Comparison of ENCODE assay signal across 9 mouse cellular contexts in the genomic region with DNA sequence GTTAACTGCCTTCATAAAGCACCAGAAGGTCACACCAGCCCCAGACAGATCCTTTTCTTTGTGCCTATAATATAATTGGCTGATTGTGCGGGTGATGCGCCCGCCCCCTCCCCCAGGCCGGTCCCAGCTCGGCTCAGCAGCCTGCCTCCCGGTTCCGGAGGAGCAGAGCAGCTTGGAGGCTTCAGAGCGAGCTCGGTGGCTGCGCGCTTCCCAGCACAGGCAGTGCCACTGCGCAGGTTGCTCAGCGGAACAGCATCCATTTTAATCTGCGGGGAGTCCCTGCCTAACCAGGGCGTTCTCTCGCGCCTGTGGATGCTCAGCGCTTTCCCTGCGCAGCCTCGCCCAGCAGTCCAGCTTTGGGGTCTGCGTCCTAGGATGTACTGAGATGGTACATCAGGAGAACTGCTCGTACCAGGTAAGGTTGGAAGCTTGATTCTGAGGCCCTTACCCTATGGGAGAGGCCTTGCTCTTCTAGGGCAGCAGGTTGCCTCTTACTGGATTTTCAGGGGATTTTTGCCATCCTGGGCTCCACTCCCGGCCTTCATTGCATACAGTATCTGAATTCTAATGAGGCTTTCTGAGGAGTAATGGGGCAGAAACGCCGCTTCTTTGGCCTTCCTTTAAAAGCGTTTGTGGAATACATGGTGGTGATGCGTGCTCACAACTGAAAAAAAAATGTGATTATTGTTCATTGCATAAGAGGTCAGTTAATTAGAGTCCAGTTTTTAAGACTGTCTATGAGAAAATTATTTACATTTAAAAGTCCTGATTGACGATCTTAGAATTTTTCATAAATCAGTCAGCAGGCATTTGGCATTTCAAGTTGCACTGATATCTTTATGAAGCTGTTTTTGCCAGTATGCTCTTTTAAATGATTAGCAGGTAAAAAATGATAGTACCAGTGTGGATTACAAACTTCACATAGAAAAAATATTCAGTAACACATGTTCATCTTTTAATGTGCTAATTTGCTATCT.
DNase-seq lines count a peak whose midpoint lies in the region; ATAC-seq and TF ChIP-seq lines count a peak whose summit lies in the region.
"Had no signal": no experiment of that assay in that cellular context is flagged by ENCODE, and none has a peak within 500 bp of the region (broad histone marks: within the 10 kb centered on the region; RNA-seq: fewer than 3 reads in every experiment).

No protein-coding gene starts in this region.

- peaks cover 22% of the 10 kb centered on the region for H3K36me3 ChIP-seq in E14TG2a.4 (ENCODE audit: insufficient read depth, low read length)
- no peaks in the 10 kb centered on the region for H3K36me3 ChIP-seq in embryonic facial prominence, embryonic 13.5 days
- no peaks in the 10 kb centered on the region for H3K36me3 ChIP-seq in stomach, embryonic 14.5 days (ENCODE audit: control insufficient read depth, insufficient read depth, low read length)

- no peaks in the 10 kb centered on the region for H3K9me3 ChIP-seq in E14TG2a.4 (ENCODE audit: low read length)
- H3K9me3 ChIP-seq in embryonic facial prominence, embryonic 13.5 days: no peaks in the 10 kb centered on the region
- no peaks in the 10 kb centered on the region for H3K9me3 ChIP-seq in stomach, embryonic 14.5 days (ENCODE audit: control insufficient read depth, low read depth, low read length)

- DNase-seq in adrenal gland, postnatal 36 days: peak; percentile 71 to 74
- DNase-seq in left cerebral cortex, adult 18-20 months (ENCODE audit: low spot score in 2 of 2): peak; percentile 82 to 90
- DNase-seq in thymus, postnatal 25 days: no peak

- peak overlapping the region; percentile 60 for H3K9ac ChIP-seq in embryonic facial prominence, embryonic 13.5 days
- no peak overlapping the region for H3K9ac ChIP-seq in stomach, embryonic 14.5 days (replicated peaks; ENCODE audit: low read depth, low read length)

- no peak for TF ChIP-seq CTCF in E14TG2a.4 (conservative IDR thresholded peaks at IDR 0.05; ENCODE audit: low read length)

- WGBS in embryonic facial prominence, embryonic 13.5 days: 11% methylated on average over 28 of the region's 28 CpGs
- WGBS in stomach, embryonic 14.5 days: 21% methylated on average over 28 of the region's 28 CpGs

- peak overlapping the region; percentile 84 for H3K4me3 ChIP-seq in E14TG2a.4 (replicated peaks; ENCODE audit: low read length)
- H3K4me3 ChIP-seq in embryonic facial prominence, embryonic 13.5 days: peak overlapping the region; percentile 36
- H3K4me3 ChIP-seq in stomach, embryonic 14.5 days (ENCODE audit: low read depth, low read length): peak overlapping the region; percentile 27

- no peak for ATAC-seq in embryonic facial prominence, embryonic 13.5 days (ENCODE audit: insufficient number of reproducible peaks, insufficient read depth, low FRiP score, low TSS enrichment, low read depth)
- ATAC-seq in hematopoietic stem cell, adult 5-6 weeks (replicated peaks in 1 of 2; ENCODE audit: insufficient read depth in 1 of 2, low FRiP score in 2 of 2, low TSS enrichment in 1 of 2, low read depth in 1 of 2, poor library complexity in 2 of 2, severe bottlenecking in 2 of 2): peak; percentile 67 to 70
- ATAC-seq in megakaryocyte progenitor cell, adult 5-6 weeks (replicated peaks; ENCODE audit: poor library complexity): peak; percentile 55; the same call in 1 of the 2 replicates
- peak; percentile 68; the same call in 1 of the 2 replicates for ATAC-seq in stomach, embryonic 14.5 days (ENCODE audit: insufficient number of reproducible peaks, insufficient read depth, low FRiP score, low read depth)
- ATAC-seq: Patski had no signal

- peaks cover 87% of the 10 kb centered on the region for H3K4me1 ChIP-seq in E14TG2a.4 (replicated peaks; ENCODE audit: low read depth, low read length)
- H3K4me1 ChIP-seq in embryonic facial prominence, embryonic 13.5 days: peaks cover 32% of the 10 kb centered on the region
- peaks cover 28% of the 10 kb centered on the region for H3K4me1 ChIP-seq in stomach, embryonic 14.5 days (ENCODE audit: control insufficient read depth, insufficient read depth, low read length)

- H3K27ac ChIP-seq in embryonic facial prominence, embryonic 13.5 days: 0 out of 2 replicates have a peak overlapping the region, but pooled peaks have one; percentile 16
- H3K27ac ChIP-seq in stomach, embryonic 14.5 days (ENCODE audit: low read length): peak overlapping the region; percentile 55

- no peaks in the 10 kb centered on the region for H3K27me3 ChIP-seq in E14TG2a.4 (ENCODE audit: insufficient read depth, low read length)
- peaks cover 10% of the 10 kb centered on the region for H3K27me3 ChIP-seq in embryonic facial prominence, embryonic 13.5 days
- H3K27me3 ChIP-seq in stomach, embryonic 14.5 days (ENCODE audit: control insufficient read depth, insufficient read depth, low read length): no peaks in the 10 kb centered on the region
- H3K27me3 ChIP-seq: Patski had no signal

- H3K4me2 ChIP-seq in embryonic facial prominence, embryonic 13.5 days: peak overlapping the region; percentile 63
- H3K4me2 ChIP-seq in stomach, embryonic 14.5 days (replicated peaks; ENCODE audit: low read depth, low read length): peak overlapping the region; percentile 44

Comparison
In these comparisons a context has a peak if more than half of its experiments do, and no peak if none do; other contexts are left out.
1. H3K4me3 ChIP-seq: peak in every context shown above with its lines; median percentile 84 in E14TG2a.4; 36 in embryonic facial prominence, embryonic 13.5 days; 27 in stomach, embryonic 14.5 days.